Mouse (Mus musculus): ENCODE measurements around the gene Rbm4b.

DNA sequence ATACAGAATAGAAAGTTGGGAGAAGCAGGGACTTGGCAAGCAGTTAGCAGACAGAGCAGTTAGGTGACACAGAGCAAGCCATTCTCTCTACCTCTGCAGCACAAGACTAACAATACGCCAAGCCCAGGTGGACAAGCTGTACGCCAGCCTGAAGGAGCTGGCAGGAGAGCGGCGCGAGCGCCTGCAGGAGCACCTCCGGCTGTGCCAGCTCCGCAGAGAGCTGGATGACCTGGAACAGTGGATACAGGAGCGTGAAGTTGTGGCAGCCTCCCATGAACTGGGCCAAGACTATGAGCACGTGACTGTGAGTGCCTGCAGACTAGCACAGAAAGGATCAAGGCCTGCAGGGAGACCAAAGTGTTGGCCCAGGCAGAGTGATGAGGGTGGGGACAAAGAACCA is 10.6 kb upstream of the Rbm4b start:
- TF ChIP-seq CTCF (IDR thresholded peaks at IDR 0.05; ENCODE audit: control insufficient read depth, insufficient read depth, insufficient replicate concordance, low read depth, low read length) (no peak), POLR2A (IDR thresholded peaks at IDR 0.05; ENCODE audit: control insufficient read depth, low read depth, low read length) (no peak)
